Mouse (Mus musculus) lung, postnatal 0 days (tissue): ENCODE measurements around the gene Mcfd2.

Experiments used
- CTCF ChIP-seq: IDR thresholded peaks from 2 replicates; pipeline ENCODE4 v1.5.1; 2016; ENCODE audit warnings: antibody characterized with exemption, mild to moderate bottlenecking
- EP300 ChIP-seq: IDR thresholded peaks from 2 replicates; pipeline ENCODE4 v1.6.1; 2016; ENCODE audit warnings: antibody characterized with exemption, mild to moderate bottlenecking, control low read depth

DNA sequence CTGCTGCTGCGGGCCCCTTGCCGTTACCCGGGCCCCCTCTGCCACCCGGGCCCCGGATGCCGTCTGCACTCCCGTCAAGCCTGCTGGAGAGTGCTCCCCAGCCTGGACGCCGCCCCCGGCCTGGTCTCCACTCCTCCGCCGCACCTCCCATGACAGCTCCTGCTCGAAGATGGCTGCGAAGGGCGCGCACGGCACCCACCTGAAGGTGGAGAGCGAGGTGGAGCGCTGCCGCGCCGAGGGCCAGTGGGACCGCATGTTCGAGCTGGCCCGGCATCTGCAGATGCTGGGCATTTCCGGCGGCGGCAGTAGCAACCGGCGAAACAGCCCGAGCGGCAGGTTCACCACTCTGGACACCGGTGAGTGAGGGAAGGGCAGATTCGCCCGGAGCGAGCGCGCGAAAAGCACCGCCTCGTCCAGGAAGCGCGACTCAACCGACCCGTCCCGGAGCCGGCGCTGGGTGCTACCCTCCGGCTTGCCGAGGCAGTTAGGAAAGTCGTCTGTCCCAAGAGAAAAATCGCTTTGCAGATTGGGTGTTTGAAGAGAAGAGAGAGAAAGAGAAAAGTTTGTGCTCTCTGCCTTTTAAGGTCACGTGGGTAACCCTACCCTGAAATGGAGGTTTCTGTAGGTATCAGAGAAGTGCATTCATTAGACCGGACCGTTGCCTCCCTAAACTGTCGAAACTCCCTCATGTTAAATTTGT lies 17.5 kb upstream of the Mcfd2 start:
- TF ChIP-seq CTCF, result no peak
- TF ChIP-seq EP300, result no peak
